Mouse (Mus musculus): Measurements from ENCODE around the gene Dnah10. TPM values are rescaled to one million over a fixed set of nuclear protein-coding genes. Genes with fewer than 3 reads are reported as not detected.
A peak's percentile ranks its signal among the peaks of the same experiment; 100 is the strongest.

The Dnah10 gene
- total and polyA plus RNA-seq, 3 experiments: 0.03 to 0.30 (median 0.08) TPM

- H3K79me2 ChIP-seq (replicated peaks; ENCODE audit: control insufficient read depth, extremely low read depth, insufficient read depth, poor library complexity, severe bottlenecking): no peaks in the 10 kb centered on the region
- peaks cover 7% of the 10 kb centered on the region for H3K27me3 ChIP-seq (replicated peaks)
- peaks cover 26% of the 10 kb centered on the region for H3K9me3 ChIP-seq (replicated peaks; ENCODE audit: low read length)
- H3K4me1 ChIP-seq (ENCODE audit: control insufficient read depth in 1 of 2, insufficient read depth in 2 of 2): no peaks in the 10 kb centered on the region
- H3K27ac ChIP-seq (ENCODE audit: insufficient read depth, low read depth): no peak overlapping the region
- H3K4me2 ChIP-seq (ENCODE audit: insufficient read depth, low read depth, poor library complexity, severe bottlenecking): no peak overlapping the region
- no peak overlapping the region for H3K9ac ChIP-seq (ENCODE audit: insufficient read depth, low read depth)
- in situ Hi-C loops (cut with MboI; ENCODE audit: low pct_ligation_motif_present, low pct_unique_long_range_greater_than_20kb, low sequenced_read_pairs) (no loop called here), dilution Hi-C loops (cut with MboI; ENCODE audit: extremely low pct_ligation_motif_present, extremely low pct_unique_long_range_greater_than_20kb, low sequenced_read_pairs) (no loop called here)
- TF ChIP-seq MAZ (IDR thresholded peaks at IDR 0.05; ENCODE audit: low read depth, low read length) (no peak), MAFK (IDR thresholded peaks at IDR 0.05; ENCODE audit: insufficient replicate concordance, low read length) (no peak), PAX5 (IDR thresholded peaks at IDR 0.05; ENCODE audit: low read length) (no peak), TBP (conservative IDR thresholded peaks at IDR 0.05; ENCODE audit: low read depth, low read length) (no peak), E2F4 (IDR thresholded peaks at IDR 0.05; ENCODE audit: insufficient replicate concordance, low read depth, low read length) (no peak), UBTF (IDR thresholded peaks at IDR 0.05; ENCODE audit: low read depth, low read length) (no peak), CTCF (conservative IDR thresholded peaks at IDR 0.05 in 1 of 2, IDR thresholded peaks at IDR 0.05 in 1 of 2; ENCODE audit: low read depth in 2 of 2, low read length in 2 of 2) (peak; percentile 19 to 25; a peak in 2 of 4 replicates), JUN (IDR thresholded peaks at IDR 0.05; ENCODE audit: insufficient read depth, low read depth, low read length) (no peak)
- H3K36me3 ChIP-seq (replicated peaks in 1 of 2; ENCODE audit: control insufficient read depth in 1 of 2, insufficient read depth in 1 of 2, low read length in 1 of 2): no peaks in the 10 kb centered on the region
- DNase-seq (ENCODE audit: extremely low read depth): no peak
- H3K4me3 ChIP-seq (replicated peaks in 1 of 3; ENCODE audit: low read depth in 2 of 3, low read length in 2 of 3, poor library complexity in 1 of 3): no peak overlapping the region
These were observed 60.8 kb downstream of the Dnah10 start for GRCm38 (mm10) chr5:124785650-124786049.

DNA sequence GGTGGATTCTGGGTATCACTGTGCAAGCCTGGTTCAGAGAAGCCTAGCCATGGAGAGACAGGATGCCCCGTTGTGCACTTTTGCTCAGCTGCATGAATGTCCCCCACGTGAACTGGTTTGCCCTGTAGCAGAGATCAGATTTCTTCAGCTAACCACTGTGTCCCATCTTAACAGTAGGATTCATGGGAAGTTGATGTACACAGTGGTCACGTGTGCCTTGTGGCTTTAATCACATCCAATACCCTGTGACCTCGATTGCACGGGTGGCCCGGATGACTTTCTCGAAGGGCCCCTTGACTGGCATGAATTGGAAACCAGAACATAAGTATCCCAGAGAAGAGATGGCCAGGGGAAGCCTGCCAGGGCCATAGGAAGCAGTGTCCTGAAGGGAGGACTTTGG, 67.2 kb downstream of the Dnah10 start:
- peaks cover 8% of the 10 kb centered on the region for H3K9me3 ChIP-seq (replicated peaks; ENCODE audit: low read length)
- dilution Hi-C loops (cut with MboI; ENCODE audit: extremely low pct_ligation_motif_present, extremely low pct_unique_long_range_greater_than_20kb, low sequenced_read_pairs) (no loop called here), in situ Hi-C loops (cut with MboI; ENCODE audit: low pct_ligation_motif_present, low pct_unique_long_range_greater_than_20kb, low sequenced_read_pairs) (no loop called here)
- no peaks in the 10 kb centered on the region for H3K36me3 ChIP-seq (replicated peaks in 1 of 2; ENCODE audit: control insufficient read depth in 1 of 2, insufficient read depth in 1 of 2, low read length in 1 of 2)
- no peaks in the 10 kb centered on the region for H3K79me2 ChIP-seq (replicated peaks; ENCODE audit: control insufficient read depth, extremely low read depth, insufficient read depth, poor library complexity, severe bottlenecking)
- DNase-seq (ENCODE audit: extremely low read depth): no peak
- H3K4me3 ChIP-seq (replicated peaks in 1 of 3; ENCODE audit: low read depth in 2 of 3, low read length in 2 of 3, poor library complexity in 1 of 3): no peak overlapping the region
- no peak overlapping the region for H3K27ac ChIP-seq (ENCODE audit: insufficient read depth, low read depth)
- no peak overlapping the region for H3K9ac ChIP-seq (ENCODE audit: insufficient read depth, low read depth)
- H3K4me2 ChIP-seq (ENCODE audit: insufficient read depth, low read depth, poor library complexity, severe bottlenecking): no peak overlapping the region
- H3K4me1 ChIP-seq (ENCODE audit: control insufficient read depth in 1 of 2, insufficient read depth in 2 of 2): peaks cover 0 to 7% of the 10 kb centered on the region in 2 experiments; a peak in 1 of 4 replicates
- TF ChIP-seq ZKSCAN1 (IDR thresholded peaks at IDR 0.05; ENCODE audit: borderline replicate concordance, low read depth, low read length): no peak
- no peak for TF ChIP-seq MAZ (IDR thresholded peaks at IDR 0.05; ENCODE audit: low read depth, low read length)
- TF ChIP-seq ZNF384 (IDR thresholded peaks at IDR 0.05; ENCODE audit: low read depth, low read length): no peak
- no peak for TF ChIP-seq KAT2A (IDR thresholded peaks at IDR 0.05; ENCODE audit: insufficient replicate concordance, low read length)
- TF ChIP-seq TCF12 (IDR thresholded peaks at IDR 0.05; ENCODE audit: low read depth, low read length): no peak
- TF ChIP-seq USF1 (IDR thresholded peaks at IDR 0.05; ENCODE audit: low read depth, low read length): no peak
- no peak for TF ChIP-seq RAD21 (IDR thresholded peaks at IDR 0.05; ENCODE audit: low read depth, low read length)
- no peaks in the 10 kb centered on the region for H3K27me3 ChIP-seq (replicated peaks)
